Mouse (Mus musculus): ENCODE data around the gene Nit2. TPM values are rescaled to one million over a fixed set of nuclear protein-coding genes. Genes with fewer than 3 reads are reported as not detected.

The Nit2 gene
- polyA plus RNA-seq, 1 experiment from 2014 or later, result 43.1 TPM

DNA sequence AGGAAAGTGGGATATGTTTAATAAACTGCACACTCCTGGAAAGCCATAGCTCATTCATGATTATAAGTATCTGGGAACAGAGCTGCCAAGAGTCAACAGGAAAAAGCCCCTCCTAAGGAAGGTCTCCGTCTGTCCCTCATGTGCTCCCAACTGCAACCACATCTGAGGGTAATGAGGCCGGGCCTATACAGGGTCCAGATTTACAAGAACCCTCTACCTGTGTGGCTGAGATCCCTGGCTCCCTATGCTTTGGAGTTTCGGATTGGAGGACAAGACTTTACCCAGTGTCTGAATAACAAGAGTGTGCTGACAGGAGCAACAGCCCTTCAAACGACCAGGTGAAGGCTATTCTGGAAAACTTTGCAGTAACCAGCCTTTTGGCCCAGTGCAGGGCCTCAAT, 9.4 kb downstream of the Nit2 start:
- H3K9me3 ChIP-seq (replicated peaks), result no peaks in the 10 kb centered on the region
- no peaks in the 10 kb centered on the region for H3K4me1 ChIP-seq
- WGBS, result 80% methylated on average over 4 of the region's 4 CpGs
- peaks cover 32% of the 10 kb centered on the region for H3K36me3 ChIP-seq
- H3K27me3 ChIP-seq, result no peaks in the 10 kb centered on the region
- no peak overlapping the region for H3K4me3 ChIP-seq
- H3K9ac ChIP-seq, result no peak overlapping the region
- no peak for ATAC-seq (ENCODE audit: low FRiP score)
- H3K27ac ChIP-seq, result no peak overlapping the region
- no peak overlapping the region for H3K4me2 ChIP-seq (replicated peaks)

DNA sequence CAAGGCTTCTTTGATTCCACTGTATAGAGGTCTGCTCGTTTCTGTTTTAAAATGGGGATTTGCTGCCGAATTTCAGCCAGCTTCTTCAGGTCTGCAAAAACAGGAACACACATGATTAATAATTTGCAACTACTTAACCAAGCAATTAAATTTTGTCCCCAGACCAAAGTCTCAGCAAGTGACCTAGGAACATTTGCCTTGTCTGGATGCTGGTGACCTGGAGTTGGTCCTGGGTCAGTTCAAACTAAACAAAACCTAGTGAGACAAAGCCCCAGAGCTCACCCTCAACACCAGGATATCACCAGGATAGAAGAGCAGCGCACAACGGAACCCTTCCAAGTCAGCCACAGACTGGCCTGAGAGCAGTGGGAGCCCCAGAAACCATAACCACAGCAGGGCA, 10.1 kb downstream of the Nit2 start:
- Histone ChIP-seq H3K9me3 (replicated peaks) (no peaks in the 10 kb centered on the region), H3K27me3 (no peaks in the 10 kb centered on the region), H3K4me3 (no peak overlapping the region), H3K27ac (no peak overlapping the region), H3K4me1 (no peaks in the 10 kb centered on the region), H3K36me3 (peaks cover 38% of the 10 kb centered on the region), H3K4me2 (replicated peaks) (no peak overlapping the region), H3K9ac (no peak overlapping the region)
- ATAC-seq (ENCODE audit: low FRiP score), result no peak
- 85% methylated on average over 4 of the region's 4 CpGs for WGBS

DNA sequence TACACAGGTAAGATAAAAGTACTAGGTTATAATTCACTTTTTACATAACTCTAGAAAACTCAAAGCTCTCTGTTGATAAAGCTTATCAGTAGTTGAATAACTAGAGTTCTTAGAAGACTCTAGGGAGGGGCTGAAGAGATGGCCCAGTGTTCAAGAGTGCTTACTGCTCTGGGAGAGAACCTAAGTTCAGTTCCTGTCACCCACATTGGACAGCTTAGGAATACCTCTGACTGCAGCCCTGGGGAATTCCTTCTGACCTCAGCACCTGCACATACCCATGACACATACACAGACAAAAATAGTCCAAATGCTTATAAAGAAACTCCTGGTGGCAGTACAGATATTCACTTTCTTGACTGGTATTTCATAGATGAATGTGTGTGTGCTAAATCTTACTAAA, 11.2 kb downstream of the Nit2 start:
- Histone ChIP-seq H3K27me3 (no peaks in the 10 kb centered on the region), H3K27ac (no peak overlapping the region), H3K9ac (no peak overlapping the region), H3K36me3 (peaks cover 42% of the 10 kb centered on the region), H3K4me1 (no peaks in the 10 kb centered on the region), H3K4me2 (replicated peaks) (no peak overlapping the region), H3K4me3 (no peak overlapping the region), H3K9me3 (replicated peaks) (no peaks in the 10 kb centered on the region)
- ATAC-seq (ENCODE audit: low FRiP score), result no peak

DNA sequence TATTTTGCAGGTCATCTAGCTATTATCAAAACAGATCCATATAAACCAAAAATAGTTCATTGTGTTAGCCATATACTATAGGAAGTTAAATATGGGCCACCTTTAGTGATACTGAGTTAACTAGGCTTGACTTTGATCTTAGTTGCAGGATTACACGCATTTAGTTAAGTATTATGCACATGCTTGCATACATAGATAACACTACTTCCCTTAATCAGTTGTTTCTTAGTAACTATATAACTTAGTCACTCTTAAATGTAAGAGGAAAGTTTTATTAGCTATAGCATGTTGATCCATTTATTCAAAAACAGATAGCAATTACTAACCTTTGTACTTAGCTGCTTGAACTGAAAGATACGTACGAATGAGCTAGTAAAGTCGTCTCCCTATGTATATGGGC, 15.7 kb downstream of the Nit2 start:
- H3K4me3 ChIP-seq, result no peak overlapping the region
- peaks cover 47% of the 10 kb centered on the region for H3K36me3 ChIP-seq
- no peaks in the 10 kb centered on the region for H3K9me3 ChIP-seq (replicated peaks)
- no peak overlapping the region for H3K9ac ChIP-seq
- H3K4me1 ChIP-seq, result no peaks in the 10 kb centered on the region
- no peaks in the 10 kb centered on the region for H3K27me3 ChIP-seq
- no peak overlapping the region for H3K27ac ChIP-seq
- no peak overlapping the region for H3K4me2 ChIP-seq (replicated peaks)
- WGBS, result 93% methylated on average over 4 of the region's 4 CpGs
- no peak for ATAC-seq (ENCODE audit: low FRiP score)

DNA sequence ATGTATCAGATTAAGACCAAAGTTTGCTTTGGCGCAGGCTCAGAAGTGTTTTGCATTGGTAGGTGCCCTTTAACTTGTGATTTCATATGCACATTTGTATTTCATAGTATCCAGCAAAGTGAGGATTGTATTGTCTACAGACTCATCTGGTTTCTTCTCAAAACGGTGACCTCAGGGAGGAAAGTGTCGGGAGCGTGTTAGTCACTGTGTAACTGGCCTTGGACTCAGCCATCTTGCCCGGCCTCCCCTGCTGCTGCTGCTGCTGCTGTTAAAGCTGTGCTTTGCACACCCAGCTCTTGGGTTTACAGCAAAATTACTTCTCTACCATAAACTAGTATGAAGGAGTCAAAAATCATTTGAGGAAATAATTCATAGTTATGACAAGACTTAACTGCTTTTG, 22.4 kb downstream of the Nit2 start:
- WGBS, result 94% methylated on average over 5 of the region's 5 CpGs
- Histone ChIP-seq H3K9me3 (replicated peaks) (no peaks in the 10 kb centered on the region), H3K9ac (no peak overlapping the region), H3K4me3 (no peak overlapping the region), H3K27me3 (no peaks in the 10 kb centered on the region), H3K36me3 (peaks cover 46% of the 10 kb centered on the region), H3K4me2 (replicated peaks) (no peak overlapping the region), H3K27ac (no peak overlapping the region), H3K4me1 (no peaks in the 10 kb centered on the region)
- no peak for ATAC-seq (ENCODE audit: low FRiP score)

GRCm38 (mm10) chr16:57133611-57134010, 33.5 kb downstream of the Nit2 start:
- Histone ChIP-seq H3K36me3 (peaks cover 24% of the 10 kb centered on the region), H3K4me3 (no peak overlapping the region), H3K9ac (no peak overlapping the region), H3K4me2 (replicated peaks) (no peak overlapping the region), H3K27me3 (no peaks in the 10 kb centered on the region), H3K9me3 (replicated peaks) (no peaks in the 10 kb centered on the region), H3K4me1 (peaks cover 11% of the 10 kb centered on the region), H3K27ac (no peak overlapping the region)
- 95% methylated on average over 6 of the region's 6 CpGs for WGBS
- no peak for ATAC-seq (ENCODE audit: low FRiP score)

GRCm38 (mm10) chr16:57132326-57132725, 34.8 kb downstream of the Nit2 start:
- 74% methylated on average over 1 of the region's 1 CpGs for WGBS
- no peak for ATAC-seq (ENCODE audit: low FRiP score)
- H3K27ac ChIP-seq, result no peak overlapping the region

GRCm38 (mm10) chr16:57131544-57131943, 35.6 kb downstream of the Nit2 start:
- no peak for ATAC-seq (ENCODE audit: low FRiP score)

More at GRCm38 (mm10) chr16:57132326-57132725, 34.8 kb downstream of the Nit2 start:
- Histone ChIP-seq H3K4me2 (replicated peaks) (no peak overlapping the region), H3K36me3 (peaks cover 21% of the 10 kb centered on the region), H3K9ac (no peak overlapping the region), H3K4me1 (peaks cover 11% of the 10 kb centered on the region), H3K9me3 (replicated peaks) (no peaks in the 10 kb centered on the region), H3K4me3 (no peak overlapping the region), H3K27me3 (no peaks in the 10 kb centered on the region)

DNA sequence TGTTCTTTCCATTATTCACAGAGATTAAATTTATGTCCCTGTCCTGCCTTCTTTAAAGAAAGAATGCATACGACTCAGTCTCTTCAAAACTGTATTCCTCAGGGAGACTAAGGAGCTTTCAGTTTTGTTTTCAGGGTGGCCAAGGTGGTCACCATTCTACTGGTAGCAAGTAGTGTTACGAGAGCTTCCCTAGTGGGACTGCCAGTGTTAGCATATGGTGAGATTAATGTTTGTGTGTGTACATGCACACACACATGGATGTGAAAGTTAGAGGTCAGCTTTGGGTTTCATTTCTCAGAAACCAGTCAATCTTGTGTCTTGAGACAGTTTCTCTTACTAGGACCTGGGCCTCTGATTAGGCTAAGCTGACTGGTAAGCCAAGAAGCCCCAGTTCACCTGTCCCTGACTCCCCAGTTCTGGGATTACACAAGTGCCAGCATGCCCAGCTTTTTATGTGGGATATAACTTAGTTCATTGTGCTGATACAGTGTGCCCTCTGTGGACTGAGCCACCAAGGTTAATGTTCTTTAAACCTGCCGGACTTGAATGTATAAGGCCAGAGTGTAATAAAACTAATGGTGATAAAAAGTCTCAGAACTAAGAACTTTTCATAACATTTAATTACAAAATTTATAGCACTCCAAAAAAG, 36.3 kb downstream of the Nit2 start:
- H3K27ac ChIP-seq, result no peak overlapping the region
- 77% methylated on average over 3 of the region's 3 CpGs for WGBS
- no peak for ATAC-seq (ENCODE audit: low FRiP score)
- H3K36me3 ChIP-seq, result peaks cover 11% of the 10 kb centered on the region
- no peak overlapping the region for H3K4me3 ChIP-seq
- H3K27me3 ChIP-seq, result no peaks in the 10 kb centered on the region
- H3K9me3 ChIP-seq (replicated peaks), result no peaks in the 10 kb centered on the region
- peaks cover 11% of the 10 kb centered on the region for H3K4me1 ChIP-seq
- H3K9ac ChIP-seq, result no peak overlapping the region
- H3K4me2 ChIP-seq (replicated peaks), result no peak overlapping the region

More at GRCm38 (mm10) chr16:57131544-57131943, 35.6 kb downstream of the Nit2 start:
- no peak overlapping the region for H3K4me3 ChIP-seq
- no peak overlapping the region for H3K9ac ChIP-seq
- no peak overlapping the region for H3K27ac ChIP-seq
- H3K4me1 ChIP-seq, result peaks cover 11% of the 10 kb centered on the region
- H3K9me3 ChIP-seq (replicated peaks), result no peaks in the 10 kb centered on the region
- no peak overlapping the region for H3K4me2 ChIP-seq (replicated peaks)
- H3K36me3 ChIP-seq, result peaks cover 16% of the 10 kb centered on the region
- H3K27me3 ChIP-seq, result no peaks in the 10 kb centered on the region
- 48% methylated on average over 4 of the region's 4 CpGs for WGBS

DNA sequence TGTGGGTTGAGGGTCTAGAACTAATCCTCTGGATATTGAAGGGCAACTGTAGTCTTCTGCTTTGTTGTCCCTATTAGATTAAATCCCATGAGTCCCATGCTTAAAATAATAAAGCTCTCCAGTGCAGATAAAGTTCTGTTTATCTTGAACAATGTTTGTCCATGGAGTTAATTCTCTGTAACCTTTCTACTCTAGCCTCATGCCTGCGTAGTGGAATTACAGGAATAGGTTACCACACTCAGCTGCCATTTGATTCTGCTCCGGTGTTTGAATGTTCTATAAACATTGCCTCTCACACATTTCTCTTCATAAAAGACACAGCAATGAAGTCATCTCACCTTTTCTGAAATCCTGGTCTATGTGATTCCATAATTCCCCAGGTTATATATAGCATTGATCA, 39.3 kb downstream of the Nit2 start:
- Histone ChIP-seq H3K9ac (no peak overlapping the region), H3K4me2 (replicated peaks) (no peak overlapping the region)

GRCm38 (mm10) chr16:57126268-57126667, 40.9 kb downstream of the Nit2 start:
- 77% methylated on average over 4 of the region's 4 CpGs for WGBS
- Histone ChIP-seq H3K9ac (no peak overlapping the region), H3K27me3 (no peaks in the 10 kb centered on the region), H3K4me3 (no peak overlapping the region), H3K4me2 (replicated peaks) (no peak overlapping the region), H3K9me3 (replicated peaks) (no peaks in the 10 kb centered on the region), H3K4me1 (peaks cover 21% of the 10 kb centered on the region), H3K27ac (no peak overlapping the region), H3K36me3 (no peaks in the 10 kb centered on the region)
- ATAC-seq (ENCODE audit: low FRiP score), result no peak

More for the DNA sequence above, 39.3 kb downstream of the Nit2 start:
- H3K36me3 ChIP-seq, result no peaks in the 10 kb centered on the region
- ATAC-seq (ENCODE audit: low FRiP score), result no peak
- no peak overlapping the region for H3K4me3 ChIP-seq
- 80% methylated on average over 2 of the region's 2 CpGs for WGBS
- no peak overlapping the region for H3K27ac ChIP-seq
- H3K27me3 ChIP-seq, result no peaks in the 10 kb centered on the region
- peaks cover 22% of the 10 kb centered on the region for H3K4me1 ChIP-seq
- no peaks in the 10 kb centered on the region for H3K9me3 ChIP-seq (replicated peaks)

- H3K4me3 ChIP-seq, result peak overlapping the region; percentile 83
- peaks cover 16% of the 10 kb centered on the region for H3K4me1 ChIP-seq
- 66% methylated on average over 6 of the region's 6 CpGs for WGBS
- H3K9ac ChIP-seq, result peak overlapping the region; percentile 85
- no peak overlapping the region for H3K27ac ChIP-seq
- no peak for ATAC-seq (ENCODE audit: low FRiP score)
- H3K36me3 ChIP-seq, result no peaks in the 10 kb centered on the region
- no peaks in the 10 kb centered on the region for H3K27me3 ChIP-seq
- no peaks in the 10 kb centered on the region for H3K9me3 ChIP-seq (replicated peaks)
- H3K4me2 ChIP-seq (replicated peaks), result peak overlapping the region; percentile 78
Observed at GRCm38 (mm10) chr16:57122682-57123445, 44.3 kb downstream of the Nit2 start.
